Mouse (Mus musculus) lung, adult 2 months (tissue): ENCODE data around the gene Gan.

ENCODE experiments used
- CTCF ChIP-seq: fragments of 200-500 bp; IDR thresholded peaks from 2 replicates; pipeline ENCODE4 v1.5.1; 2011; ENCODE audit warnings: mild to moderate bottlenecking, low read length, control low read depth; ENCODE audit not compliant: insufficient read depth
- POLR2A ChIP-seq: fragments of 200-500 bp; IDR thresholded peaks from 2 replicates; pipeline ENCODE4 v1.6.1; 2011; ENCODE audit warnings: low read depth, mild to moderate bottlenecking, control low read depth, low read length, borderline replicate concordance; ENCODE audit errors: extremely low read depth

GRCm38 (mm10) chr8:117251086-117251681, 93.2 kb downstream of the Gan start:
- TF ChIP-seq POLR2A: no peak
- no peak for TF ChIP-seq CTCF
